Mouse (Mus musculus) thymus, adult 2 months (tissue): ENCODE data around the gene Uox. TPM values are rescaled to one million over a fixed set of nuclear protein-coding genes. Genes with fewer than 3 reads are reported as not detected.

Experiments used
- DNase-seq: peaks from one replicate; pipeline ENCODE4 v3.0.0; 2021
- H3K27ac ChIP-seq: fragments of 200-500 bp; 2 replicates; pipeline ENCODE4 v1.5.1; 2012; ENCODE audit warnings: low read length, control low read depth; ENCODE audit not compliant: control insufficient read depth, insufficient read depth
- H3K27me3 ChIP-seq: fragments of 200-500 bp; 2 replicates; pipeline ENCODE4 v1.6.1; 2012; ENCODE audit warnings: mild to moderate bottlenecking, low read length, moderate library complexity, mixed read lengths; ENCODE audit not compliant: control insufficient read depth, insufficient read depth
- H3K36me3 ChIP-seq: fragments of 200-500 bp; 2 replicates; pipeline ENCODE4 v1.6.1; 2012; ENCODE audit warnings: mild to moderate bottlenecking, low read length, moderate library complexity; ENCODE audit not compliant: control insufficient read depth, insufficient read depth
- H3K4me1 ChIP-seq: fragments of 200-500 bp; replicated peaks from 2 replicates; pipeline ENCODE4 v1.6.1; 2012; ENCODE audit warnings: low read length; ENCODE audit not compliant: control insufficient read depth, insufficient read depth
- H3K4me3 ChIP-seq: fragments of 200-500 bp; 2 replicates; pipeline ENCODE4 v1.5.1; 2012; ENCODE audit warnings: mild to moderate bottlenecking, low read length, control low read depth, moderate library complexity; ENCODE audit not compliant: control insufficient read depth, insufficient read depth
- CTCF ChIP-seq: fragments of 200-500 bp; IDR thresholded peaks from 2 replicates; pipeline ENCODE4 v1.5.1; 2012; ENCODE audit warnings: mild to moderate bottlenecking, control low read depth, low read length, moderate library complexity, borderline replicate concordance; ENCODE audit not compliant: control insufficient read depth, poor library complexity, insufficient read depth; ENCODE audit errors: extremely low read depth
- POLR2A ChIP-seq: fragments of 200-500 bp; IDR thresholded peaks from 2 replicates; pipeline ENCODE4 v1.6.1; 2012; ENCODE audit warnings: mild to moderate bottlenecking, low read length, control low read depth, moderate library complexity; ENCODE audit not compliant: control insufficient read depth, poor library complexity, insufficient read depth; ENCODE audit errors: extremely low read depth
- WGBS: fragments of 180-500 bp; shearing (Covaris S2); methylation state at CpG from one replicate; pipeline ENCODE4 v1.1.7; 2018; 5-methylcytosine and 5-hydroxymethylcytosine counted together
- polyA plus RNA-seq: library from polyadenylated mRNA; depleted of rRNA; stranded (reverse); fragments of >200 nt; gene quantifications from 2 replicates; pipeline ENCODE4 v1.2.3, GENCODE M21; 2012

Gene Uox
- polyA plus RNA-seq, 1 experiment, result 0.03 TPM

- Histone ChIP-seq H3K4me3 (no peak overlapping the region), H3K27ac (no peak overlapping the region), H3K36me3 (no peaks in the 10 kb centered on the region), H3K27me3 (no peaks in the 10 kb centered on the region), H3K4me1 (no peaks in the 10 kb centered on the region)
- DNase-seq, result no peak
- no peak for TF ChIP-seq POLR2A
- TF ChIP-seq CTCF, result no peak
Observed at GRCm38 (mm10) chr3:146617946-146618345, 47.7 kb downstream of the Uox start.

DNA sequence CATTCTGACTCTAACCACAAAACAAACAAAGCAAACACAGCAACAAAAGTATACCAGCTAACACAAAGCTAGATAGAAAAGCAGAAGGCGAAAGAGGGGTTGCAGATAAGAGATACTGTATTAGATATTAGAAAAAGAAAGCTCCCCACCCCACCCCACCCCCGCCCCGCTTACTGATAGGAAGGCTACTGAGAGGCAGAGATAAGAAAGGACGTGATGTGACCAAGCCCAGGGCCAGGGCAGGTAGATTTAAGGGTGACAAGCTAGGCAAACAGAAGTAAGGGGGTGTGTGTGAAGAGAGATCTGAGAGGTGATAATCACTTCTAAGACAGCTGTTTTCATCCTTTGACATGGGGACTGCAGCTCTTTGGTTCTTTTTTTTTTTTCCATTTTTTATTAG, 48.1 kb downstream of the Uox start:
- WGBS, result 82% methylated on average over 4 of the region's 4 CpGs
- Histone ChIP-seq H3K27me3 (no peaks in the 10 kb centered on the region), H3K36me3 (no peaks in the 10 kb centered on the region), H3K27ac (no peak overlapping the region), H3K4me3 (no peak overlapping the region), H3K4me1 (no peaks in the 10 kb centered on the region)
- no peak for DNase-seq
- TF ChIP-seq POLR2A (no peak), CTCF (no peak)

DNA sequence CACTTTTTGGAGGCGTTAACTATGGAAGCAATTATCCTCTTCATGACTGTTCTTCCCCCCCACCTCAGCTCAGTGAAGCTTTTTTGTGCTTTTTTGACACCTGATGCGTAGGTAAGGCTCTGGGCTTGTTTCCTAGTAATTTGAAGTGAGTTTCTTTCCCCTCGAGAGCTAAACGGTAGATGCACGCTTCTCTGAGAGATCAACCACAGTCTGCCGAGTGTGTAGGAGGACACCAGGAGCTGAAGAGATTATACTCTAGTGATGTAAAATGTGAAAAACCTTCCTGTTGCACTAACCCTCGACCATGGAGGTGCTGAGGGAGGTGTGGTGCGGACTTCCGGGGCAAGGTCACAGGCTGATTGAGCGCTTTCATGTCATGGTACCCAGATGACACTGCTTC, 49.9 kb downstream of the Uox start:
- TF ChIP-seq CTCF (no peak), POLR2A (no peak)
- H3K27ac ChIP-seq, result no peak overlapping the region
- H3K36me3 ChIP-seq, result no peaks in the 10 kb centered on the region
- WGBS, result 87% methylated on average over 10 of the region's 10 CpGs
- no peak overlapping the region for H3K4me3 ChIP-seq
- no peaks in the 10 kb centered on the region for H3K4me1 ChIP-seq
- no peak for DNase-seq
- H3K27me3 ChIP-seq, result no peaks in the 10 kb centered on the region

- H3K4me1 ChIP-seq, result no peaks in the 10 kb centered on the region
Observed at GRCm38 (mm10) chr3:146620555-146621249, 50.5 kb downstream of the Uox start.

GRCm38 (mm10) chr3:146621966-146622365, 51.7 kb downstream of the Uox start:
- DNase-seq, result no peak
- WGBS, result 94% methylated on average over 11 of the region's 11 CpGs
- no peak overlapping the region for H3K27ac ChIP-seq
- no peaks in the 10 kb centered on the region for H3K27me3 ChIP-seq
- TF ChIP-seq POLR2A, result no peak
- no peak for TF ChIP-seq CTCF
- no peaks in the 10 kb centered on the region for H3K4me1 ChIP-seq
- H3K36me3 ChIP-seq, result no peaks in the 10 kb centered on the region
- no peak overlapping the region for H3K4me3 ChIP-seq

More at GRCm38 (mm10) chr3:146620555-146621249, 50.5 kb downstream of the Uox start:
- no peak for DNase-seq
- TF ChIP-seq POLR2A (no peak), CTCF (no peak)
- no peak overlapping the region for H3K4me3 ChIP-seq
- H3K36me3 ChIP-seq, result no peaks in the 10 kb centered on the region
- 71% methylated on average over 14 of the region's 14 CpGs for WGBS
- H3K27ac ChIP-seq, result no peak overlapping the region
- H3K27me3 ChIP-seq, result no peaks in the 10 kb centered on the region

DNA sequence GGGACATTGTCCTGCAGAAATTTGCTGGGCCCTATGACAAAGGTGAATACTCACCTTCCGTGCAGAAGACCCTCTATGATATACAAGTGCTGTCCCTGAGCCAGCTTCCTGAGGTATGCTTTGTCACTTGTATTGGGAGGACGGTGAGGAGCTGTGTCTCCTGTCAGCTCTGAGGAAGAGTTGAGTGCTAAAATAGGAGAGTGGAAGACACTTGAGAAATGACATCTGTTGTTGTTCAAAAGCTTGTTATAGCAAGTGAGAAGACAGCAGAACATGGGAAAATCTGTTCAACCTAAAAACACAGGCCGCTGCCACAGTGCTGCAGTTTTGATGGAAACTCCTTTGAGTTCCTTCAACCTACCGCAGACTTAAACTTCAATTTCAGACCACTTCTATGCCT, 55.5 kb downstream of the Uox start:
- no peak overlapping the region for H3K27ac ChIP-seq

More for the DNA sequence above, 55.5 kb downstream of the Uox start:
- Histone ChIP-seq H3K36me3 (no peaks in the 10 kb centered on the region), H3K4me1 (peaks cover 7% of the 10 kb centered on the region; the same call in 1 of the 2 replicates), H3K4me3 (no peak overlapping the region), H3K27me3 (no peaks in the 10 kb centered on the region)
- WGBS, result 95% methylated on average over 4 of the region's 4 CpGs
- no peak for TF ChIP-seq CTCF
- no peak for TF ChIP-seq POLR2A
- no peak for DNase-seq
